Comparison of ENCODE assay signal across 8 mouse cellular contexts in genomic region chr7:79810611-79811506, GRCm38 (mm10). TPM values are rescaled to one million over a fixed set of nuclear protein-coding genes. Genes with fewer than 3 reads are reported as not detected.
DNase-seq lines count a peak whose midpoint lies in the region; ATAC-seq and TF ChIP-seq lines count a peak whose summit lies in the region.

TSS of gene Mesp2 (plus strand) at chr7:79810727.

- TF ChIP-seq CTCF in liver, adult 2 months (IDR thresholded peaks at IDR 0.05; ENCODE audit: low read depth, low read length) = no peak
- peak; percentile 30 for TF ChIP-seq CTCF in midbrain, postnatal 0 days (IDR thresholded peaks at IDR 0.05)
- no peak for TF ChIP-seq CTCF in spleen, adult 2 months (IDR thresholded peaks at IDR 0.05; ENCODE audit: extremely low read depth, insufficient read depth, insufficient read length, insufficient replicate concordance)

- H3K36me3 ChIP-seq in embryonic facial prominence, embryonic 14.5 days (ENCODE audit: control insufficient read depth, insufficient read depth, low read length) = no peaks in the 10 kb centered on the region
- H3K36me3 ChIP-seq in heart, embryonic 14.5 days (ENCODE audit: control insufficient read depth, insufficient read depth, low read length) = no peaks in the 10 kb centered on the region
- no peaks in the 10 kb centered on the region for H3K36me3 ChIP-seq in kidney, embryonic 15.5 days
- H3K36me3 ChIP-seq in liver, adult 2 months (ENCODE audit: control insufficient read depth, insufficient read depth, low read length) = no peaks in the 10 kb centered on the region
- H3K36me3 ChIP-seq in midbrain, postnatal 0 days (ENCODE audit: insufficient read depth, low read length) = no peaks in the 10 kb centered on the region
- no peaks in the 10 kb centered on the region for H3K36me3 ChIP-seq in spleen, adult 2 months (ENCODE audit: control insufficient read depth, insufficient read depth, low read length)

- WGBS in embryonic facial prominence, embryonic 14.5 days = 40% methylated on average over 28 of the region's 71 CpGs
- WGBS in heart, embryonic 14.5 days = 18% methylated on average over 58 of the region's 71 CpGs
- WGBS in kidney, embryonic 15.5 days = 10% methylated on average over 71 of the region's 71 CpGs
- WGBS in liver, adult 2 months = 17% methylated on average over 71 of the region's 71 CpGs
- 20% methylated on average over 69 of the region's 71 CpGs for WGBS in midbrain, postnatal 0 days
- WGBS in spleen, adult 2 months = 17% methylated on average over 71 of the region's 71 CpGs

- 0 out of 2 replicates have a peak, but pooled peaks cover 2% of the 10 kb centered on the region for H3K4me1 ChIP-seq in embryonic facial prominence, embryonic 14.5 days (ENCODE audit: control insufficient read depth, insufficient read depth, low read length)
- peaks cover 0 to 8% of the 10 kb centered on the region in 2 experiments; a peak in 2 of 4 replicates for H3K4me1 ChIP-seq in heart, embryonic 14.5 days (ENCODE audit: control insufficient read depth in 2 of 2, insufficient read depth in 2 of 2, low read length in 2 of 2)
- H3K4me1 ChIP-seq in kidney, embryonic 15.5 days = peaks cover 10% of the 10 kb centered on the region
- H3K4me1 ChIP-seq in liver, adult 2 months (ENCODE audit: control insufficient read depth, insufficient read depth, low read length) = peaks cover 3% of the 10 kb centered on the region
- H3K4me1 ChIP-seq in midbrain, postnatal 0 days (ENCODE audit: insufficient read depth, low read length) = no peaks in the 10 kb centered on the region
- peaks cover 6% of the 10 kb centered on the region; the same call in 1 of the 2 replicates for H3K4me1 ChIP-seq in spleen, adult 2 months (ENCODE audit: control insufficient read depth, insufficient read depth, insufficient read length)

- ATAC-seq in embryonic facial prominence, embryonic 14.5 days (ENCODE audit: low read depth) = peak; percentile 74; the same call in 1 of the 2 replicates
- ATAC-seq in heart, embryonic 14.5 days (ENCODE audit: insufficient number of reproducible peaks, insufficient read depth, low FRiP score, low read depth) = peak; percentile 26
- ATAC-seq in kidney, embryonic 15.5 days (replicated peaks; ENCODE audit: low FRiP score) = peak; percentile 70
- ATAC-seq in midbrain, postnatal 0 days (ENCODE audit: low FRiP score) = peak; percentile 76

- H3K4me3 ChIP-seq in embryonic facial prominence, embryonic 14.5 days (ENCODE audit: low read depth, low read length) = peak within 1 kb of the TSS; percentile 28
- H3K4me3 ChIP-seq in heart, embryonic 14.5 days (ENCODE audit: control insufficient read depth in 1 of 2, insufficient read depth in 1 of 2, low read depth in 1 of 2, low read length in 2 of 2) = peak within 1 kb of the TSS; percentile 32 to 40
- H3K4me3 ChIP-seq in kidney, embryonic 15.5 days (replicated peaks) = peak within 1 kb of the TSS; percentile 44
- H3K4me3 ChIP-seq in liver, adult 2 months (ENCODE audit: insufficient read depth, low read depth, low read length) = no peak within 1 kb of the TSS; the same call in 1 of the 2 replicates
- H3K4me3 ChIP-seq in midbrain, postnatal 0 days (ENCODE audit: low read depth, low read length) = peak within 1 kb of the TSS; percentile 30
- H3K4me3 ChIP-seq in spleen, adult 2 months (ENCODE audit: extremely low read depth, insufficient read depth, insufficient read length) = no peak within 1 kb of the TSS; the same call in 1 of the 2 replicates

- no peaks in the 10 kb centered on the region for H3K79me2 ChIP-seq in liver, adult 2 months (ENCODE audit: control insufficient read depth, insufficient read depth, low read length)

- H3K27ac ChIP-seq in embryonic facial prominence, embryonic 14.5 days (replicated peaks; ENCODE audit: low read depth, low read length) = no peak within 1 kb of the TSS
- no peak within 1 kb of the TSS for H3K27ac ChIP-seq in heart, embryonic 14.5 days (replicated peaks in 1 of 2; ENCODE audit: control insufficient read depth in 1 of 2, insufficient read depth in 1 of 2, low read depth in 2 of 2, low read length in 2 of 2)
- H3K27ac ChIP-seq in kidney, embryonic 15.5 days = no peak within 1 kb of the TSS
- peak within 1 kb of the TSS; percentile 22 for H3K27ac ChIP-seq in liver, adult 2 months (replicated peaks; ENCODE audit: insufficient read depth, low read depth, low read length)
- H3K27ac ChIP-seq in midbrain, postnatal 0 days (ENCODE audit: low read depth, low read length) = no peak within 1 kb of the TSS
- no peak within 1 kb of the TSS for H3K27ac ChIP-seq in spleen, adult 2 months (ENCODE audit: insufficient read depth, low read length)

- TF ChIP-seq POLR2A in liver, adult 2 months (IDR thresholded peaks at IDR 0.05; ENCODE audit: extremely low read depth, insufficient read depth, low read length) = no peak
- TF ChIP-seq POLR2A in spleen, adult 2 months (IDR thresholded peaks at IDR 0.05; ENCODE audit: low read depth, low read length) = no peak

- DNase-seq in cerebellum, adult 11-12 months = peak; percentile 12
- no peak for DNase-seq in cerebellum, adult 9-10 months
- peak; percentile 83 for DNase-seq in embryonic facial prominence, embryonic 14.5 days (ENCODE audit: low spot score)
- peak; percentile 48 for DNase-seq in liver, adult 2 months (ENCODE audit: extremely low read depth, low read depth, low spot score)
- DNase-seq in midbrain, postnatal 0 days (ENCODE audit: low spot score) = peak; percentile 79
- DNase-seq in spleen, adult 2 months (ENCODE audit: low read depth in 1 of 2, low spot score in 2 of 2) = peak; percentile 31 to 59

- peaks cover 17% of the 10 kb centered on the region for H3K27me3 ChIP-seq in embryonic facial prominence, embryonic 14.5 days (replicated peaks; ENCODE audit: control insufficient read depth, insufficient read depth, low read length)
- peaks cover 22% of the 10 kb centered on the region for H3K27me3 ChIP-seq in heart, embryonic 14.5 days (ENCODE audit: control insufficient read depth, insufficient read depth, low read length)
- H3K27me3 ChIP-seq in kidney, embryonic 15.5 days = peaks cover 34% of the 10 kb centered on the region
- no peaks in the 10 kb centered on the region for H3K27me3 ChIP-seq in liver, adult 2 months (ENCODE audit: control insufficient read depth, insufficient read depth, low read length)
- no peaks in the 10 kb centered on the region for H3K27me3 ChIP-seq in midbrain, postnatal 0 days (ENCODE audit: insufficient read depth, low read length)
- peaks cover 2% of the 10 kb centered on the region; the same call in 1 of the 2 replicates for H3K27me3 ChIP-seq in spleen, adult 2 months (ENCODE audit: control insufficient read depth, insufficient read depth, low read length)

- no peaks in the 10 kb centered on the region for H3K9me3 ChIP-seq in embryonic facial prominence, embryonic 14.5 days (ENCODE audit: control insufficient read depth, low read length)
- H3K9me3 ChIP-seq in heart, embryonic 14.5 days (ENCODE audit: control insufficient read depth, low read length) = no peaks in the 10 kb centered on the region
- no peaks in the 10 kb centered on the region for H3K9me3 ChIP-seq in kidney, embryonic 15.5 days (replicated peaks)
- H3K9me3 ChIP-seq in midbrain, postnatal 0 days (ENCODE audit: low read length) = no peaks in the 10 kb centered on the region

- H3K4me2 ChIP-seq in embryonic facial prominence, embryonic 14.5 days (ENCODE audit: low read depth, low read length) = peak within 1 kb of the TSS; percentile 51
- peak within 1 kb of the TSS; percentile 67 for H3K4me2 ChIP-seq in heart, embryonic 14.5 days (ENCODE audit: low read length)
- H3K4me2 ChIP-seq in kidney, embryonic 15.5 days = peak within 1 kb of the TSS; percentile 83
- H3K4me2 ChIP-seq in midbrain, postnatal 0 days (ENCODE audit: low read depth, low read length, poor library complexity, severe bottlenecking) = peak within 1 kb of the TSS; percentile 53

- H3K9ac ChIP-seq in embryonic facial prominence, embryonic 14.5 days (ENCODE audit: low read depth, low read length) = peak within 1 kb of the TSS; percentile 57
- peak within 1 kb of the TSS; percentile 67 for H3K9ac ChIP-seq in heart, embryonic 14.5 days (ENCODE audit: low read length)
- H3K9ac ChIP-seq in kidney, embryonic 15.5 days = peak within 1 kb of the TSS; percentile 29
- H3K9ac ChIP-seq in liver, adult 2 months (ENCODE audit: low read depth, low read length) = peak within 1 kb of the TSS; percentile 59
- peak within 1 kb of the TSS; percentile 42 for H3K9ac ChIP-seq in midbrain, postnatal 0 days (replicated peaks; ENCODE audit: low read length, poor library complexity, severe bottlenecking)

RNA-seq across cellular contexts. Expression of gene Mesp2, which starts in this region (rescaled TPM):
- polyA plus RNA-seq in embryonic facial prominence, embryonic 14.5 days (2014; fragmentation: Nextera tagmentation; extraction: Ambion mirVana) = 0.72 and 0.98 TPM in 2 replicates
- 0.27 and 0.59 TPM in 2 replicates for polyA plus RNA-seq in heart, embryonic 14.5 days (2014; fragmentation: Nextera tagmentation; extraction: Ambion mirVana)
- 0.82 and 1.5 TPM in 2 replicates for polyA plus RNA-seq in kidney, embryonic 15.5 days (2015; fragmentation: Nextera tagmentation; extraction: Ambion mirVana)
- 0.07 and 0.09 TPM in 2 replicates for total RNA-seq in liver, adult 2 months (2014; rRNA removed)
- polyA plus RNA-seq in liver, adult 2 months (2012; rRNA removed) = 0.23 and 0.24 TPM in 2 replicates
- 0.52 and 0.88 TPM in 2 replicates for total RNA-seq in midbrain, postnatal 0 days (2014; rRNA removed)
- 1.4 and 1.5 TPM in 2 replicates for polyA plus RNA-seq in midbrain, postnatal 0 days (2015; fragmentation: Nextera tagmentation; extraction: Ambion mirVana)
- polyA plus RNA-seq in spleen, adult 2 months (2012; rRNA removed) = 0.18 and 0.28 TPM in 2 replicates

Comparison
In these comparisons a context has a peak if more than half of its experiments do, and no peak if none do; other contexts are left out.
1. Peak in DNase-seq, ATAC-seq, H3K4me3 ChIP-seq, H3K9ac ChIP-seq and H3K4me2 ChIP-seq in embryonic facial prominence, embryonic 14.5 days; RNA of the gene not detected or under 1 TPM.
2. Peak in ATAC-seq, H3K4me3 ChIP-seq, H3K9ac ChIP-seq and H3K4me2 ChIP-seq in heart, embryonic 14.5 days; RNA of the gene not detected or under 1 TPM.
3. Peak in DNase-seq, H3K27ac ChIP-seq and H3K9ac ChIP-seq in liver, adult 2 months; RNA of the gene not detected or under 1 TPM.
4. Peak in DNase-seq in spleen, adult 2 months; RNA of the gene not detected or under 1 TPM.
5. ATAC-seq: peak in every context shown above with its lines; median percentile 76 in midbrain, postnatal 0 days; 74 in embryonic facial prominence, embryonic 14.5 days; 70 in kidney, embryonic 15.5 days; 26 in heart, embryonic 14.5 days.
6. H3K4me3 ChIP-seq: peak in kidney, embryonic 15.5 days (single experiment) and midbrain, postnatal 0 days (single experiment); none in liver, adult 2 months (single experiment) and spleen, adult 2 months (single experiment).
7. Peak in every context shown above with its lines, with median percentiles within 50 percentile points of each other: H3K4me2 ChIP-seq and H3K9ac ChIP-seq.